Mouse (Mus musculus): ENCODE measurements around the gene Morn2. TPM values are rescaled to one million over a fixed set of nuclear protein-coding genes. Genes with fewer than 3 reads are reported as not detected.

The Morn2 gene
- 1 to 10 TPM in 1 of 2 experiments, not detected in 1; 1.4 TPM for total RNA-seq (2023)

DNA sequence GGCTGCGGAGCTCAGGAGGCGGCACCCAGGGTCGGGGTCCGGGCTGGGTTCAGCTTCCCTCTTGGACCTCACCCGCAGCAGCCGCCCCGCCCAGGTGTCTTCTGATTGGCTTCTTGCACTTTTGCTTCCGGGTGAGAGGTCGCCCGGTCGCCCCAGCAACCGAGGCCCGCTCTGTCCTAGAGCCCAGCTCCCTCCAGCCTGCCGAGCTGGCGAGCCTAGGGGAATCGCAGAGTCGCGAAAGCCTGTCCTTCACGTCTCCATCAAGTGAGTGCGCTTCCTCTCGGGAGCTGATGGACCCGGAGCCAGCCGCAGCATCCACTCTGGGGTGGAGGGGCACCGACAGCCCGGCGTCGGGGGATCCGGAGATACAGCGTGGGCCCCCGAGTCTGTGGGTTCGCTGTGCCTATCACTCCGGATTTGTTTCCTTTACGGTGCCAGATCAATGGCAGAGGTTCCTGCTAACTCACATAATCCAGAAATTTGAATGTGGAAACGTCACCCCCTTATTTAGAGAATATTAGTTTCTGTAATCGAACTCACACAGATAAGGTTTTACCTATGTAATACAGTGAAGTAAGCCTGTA, at the start of gene Morn2, which contains the start of gene Dhx57:
Gene Morn2 (plus strand): TSS at position 130 of the 584 bp plus-strand sequence.
Gene Dhx57 (minus strand): TSS at position 403 of the 584 bp plus-strand sequence.

DNA sequence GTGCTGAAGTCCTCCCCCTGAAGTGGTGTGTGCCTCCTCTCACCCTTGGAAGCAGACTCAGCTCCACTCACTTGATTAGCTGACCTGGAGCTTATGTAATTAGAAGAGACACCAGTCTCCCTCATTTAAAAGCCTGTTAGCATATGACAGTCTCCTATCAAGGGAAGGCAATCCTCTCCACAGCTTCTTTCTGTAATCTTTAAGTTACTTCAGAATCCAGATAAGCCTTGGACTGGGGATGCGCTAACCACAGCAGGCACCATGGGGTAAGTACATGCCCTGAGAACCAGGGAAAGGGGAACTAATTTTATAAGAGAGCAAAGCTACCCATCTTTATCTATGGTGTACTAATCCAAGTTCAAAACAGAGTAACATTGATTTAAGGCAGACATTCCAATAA, 17.2 kb downstream of the Morn2 start, which contains the start of gene Arhgef33:
Gene Arhgef33 (plus strand): TSS at position 157 of the 400 bp plus-strand sequence.

Other genes with a start within 250 kb of the Morn2 start
- gene Hnrnpll, start 227.9 kb upstream of the Morn2 start, total RNA-seq (2023): 10 to 100 TPM; 72.3 to 79.6 TPM
- 10 to 100 TPM; 12.4 to 14.5 TPM for gene Galm, start 162.7 kb upstream of the Morn2 start, total RNA-seq (2023)
- gene Srsf7, start 82.9 kb upstream of the Morn2 start, total RNA-seq (2023): 100 to 1,000 TPM; 140 to 148 TPM
- not detected for gene Ttc39d, start 82.7 kb upstream of the Morn2 start, total RNA-seq (2023)
- gene Gemin6, start 65.8 kb upstream of the Morn2 start, total RNA-seq (2023): 1 to 10 TPM; 1.9 to 2.1 TPM
- 10 to 100 TPM; 10.2 to 12.0 TPM for gene Dhx57, start 273 bp downstream of the Morn2 start, total RNA-seq (2023)
- not detected for gene Arhgef33, start 17.2 kb downstream of the Morn2 start, total RNA-seq (2023)
- not detected for gene Gm10190, start 83.3 kb downstream of the Morn2 start, total RNA-seq (2023)
- gene Sos1, start 190.2 kb downstream of the Morn2 start, total RNA-seq (2023): 10 to 100 TPM; 10.3 to 12.2 TPM